Mouse (Mus musculus) telencephalon, adult 2 months (tissue): ENCODE data around the gene P2rx3.

ENCODE experiments used
- DNase-seq: peaks from one replicate; pipeline ENCODE4 v3.0.0-alpha.2; 2011; ENCODE audit warnings: low read depth, low spot score

P2rx3 gene

DNA sequence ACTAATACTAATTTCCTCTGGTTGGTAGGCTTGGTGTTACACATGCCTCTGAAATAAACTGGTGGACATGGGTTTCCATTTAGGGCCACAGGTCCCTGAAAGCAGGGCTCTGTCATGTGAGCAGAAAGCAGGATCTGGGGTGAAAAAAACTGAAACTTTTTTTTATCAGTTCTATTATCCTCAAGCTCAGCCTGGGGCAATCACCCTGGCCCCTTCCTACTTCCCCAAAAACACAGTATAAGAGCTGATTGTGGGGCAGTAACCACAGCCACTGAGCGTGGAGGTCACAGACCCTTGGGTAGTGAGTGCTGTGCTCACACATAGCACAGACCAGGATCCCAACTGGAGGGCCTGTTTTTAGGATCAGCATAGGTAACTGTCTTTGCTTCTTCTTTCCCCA, 49.3 kb downstream of the P2rx3 start, which contains the start of gene Prg3:
Gene Prg3 (plus strand): TSS at position 286 of the 400 bp plus-strand sequence.
- no peak for DNase-seq

GRCm38 (mm10) chr2:84980188-84980587, 57.1 kb downstream of the P2rx3 start, which contains the start of gene Prg2:
Gene Prg2, plus strand, starts transcription at chr2:84980461.
- no peak for DNase-seq

DNA sequence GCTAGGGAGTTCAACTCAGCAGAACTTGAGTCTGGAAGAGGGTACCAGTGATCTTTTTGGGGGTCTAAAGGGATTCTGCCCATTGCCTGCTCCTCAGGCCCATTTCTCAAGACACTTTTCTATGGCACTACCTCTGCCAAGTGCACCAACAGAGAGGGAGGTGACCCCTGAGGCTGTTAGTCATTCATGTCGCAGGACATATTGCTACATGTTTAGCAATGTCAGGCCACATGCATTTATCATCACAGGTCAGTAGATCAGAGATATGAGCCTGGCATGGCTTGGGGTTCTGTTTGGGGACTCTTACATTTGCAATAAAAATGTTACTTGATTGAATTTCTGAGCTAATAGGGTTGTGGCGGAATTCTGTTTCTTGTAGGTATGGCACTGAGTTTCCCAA, 61.7 kb downstream of the P2rx3 start:
- no peak for DNase-seq

- no peak for DNase-seq
Measured at GRCm38 (mm10) chr2:84967318-84967991, 69.8 kb downstream of the P2rx3 start.

DNA sequence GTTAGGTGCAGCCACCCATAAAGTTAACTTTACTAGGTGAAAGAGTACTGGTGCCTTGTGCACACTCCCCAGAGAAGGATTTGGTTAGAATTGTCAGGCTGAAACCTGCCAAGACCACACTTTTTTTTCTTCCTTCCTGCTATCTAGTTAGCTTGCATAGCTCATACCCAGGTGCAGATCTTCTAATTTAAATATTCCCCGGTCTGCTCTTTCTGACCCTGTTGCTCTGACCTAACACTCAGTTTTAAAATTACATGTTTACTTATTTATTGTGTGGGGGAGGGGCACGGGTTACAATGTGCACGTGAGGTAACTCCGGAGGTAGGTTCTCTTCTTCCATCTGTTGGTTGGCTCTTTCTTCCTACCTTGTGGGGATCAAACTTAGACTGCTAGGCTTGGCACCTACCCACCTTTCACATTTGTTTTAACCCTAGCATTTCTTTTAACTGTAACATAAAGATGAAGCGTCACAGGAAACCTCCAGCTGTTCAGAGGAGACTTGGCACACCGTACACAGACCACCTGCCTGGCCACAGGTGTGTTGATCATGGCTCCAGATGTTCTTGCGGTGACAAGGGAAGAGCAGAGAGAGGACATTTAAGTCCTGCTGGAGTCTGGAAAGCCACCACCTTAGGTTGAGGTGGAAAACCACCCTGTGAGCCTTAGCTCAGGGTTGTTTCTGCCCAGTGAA, 73.0 kb downstream of the P2rx3 start:
- DNase-seq = no peak

DNA sequence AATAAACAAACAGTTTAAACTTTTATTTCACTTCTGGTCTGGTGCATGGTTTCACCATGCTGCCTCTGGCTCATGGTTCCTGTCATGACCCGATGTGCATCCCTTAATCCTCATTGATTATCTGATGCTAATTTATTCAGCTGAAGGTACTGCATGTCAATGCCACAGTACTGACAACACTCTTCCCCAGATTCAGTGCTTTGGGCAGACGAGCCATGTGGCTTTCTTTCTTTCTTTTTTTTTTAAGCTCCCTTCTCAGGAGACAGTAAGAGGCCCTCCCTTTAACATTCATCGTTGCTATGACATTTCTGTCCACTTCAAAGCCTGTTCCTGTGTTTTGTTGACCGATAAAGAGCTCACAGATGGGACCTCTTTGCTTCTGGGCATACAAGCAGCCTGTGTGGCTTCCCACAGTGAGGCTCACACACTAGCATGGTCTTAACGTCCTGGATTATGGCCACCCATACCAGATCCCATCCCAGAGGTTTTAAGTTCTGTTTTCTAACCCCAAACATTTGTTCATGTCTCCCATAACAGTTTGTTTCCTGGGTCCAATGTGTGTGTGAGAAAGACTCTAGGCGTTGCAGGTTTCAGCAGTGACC, 74.3 kb downstream of the P2rx3 start:
- no peak for DNase-seq

GRCm38 (mm10) chr2:84961901-84962300, 75.4 kb downstream of the P2rx3 start:
- DNase-seq = no peak

GRCm38 (mm10) chr2:84961300-84961699, 76.0 kb downstream of the P2rx3 start:
- DNase-seq = no peak

- no peak for DNase-seq
Measured at GRCm38 (mm10) chr2:84958588-84959264, 78.5 kb downstream of the P2rx3 start.

DNA sequence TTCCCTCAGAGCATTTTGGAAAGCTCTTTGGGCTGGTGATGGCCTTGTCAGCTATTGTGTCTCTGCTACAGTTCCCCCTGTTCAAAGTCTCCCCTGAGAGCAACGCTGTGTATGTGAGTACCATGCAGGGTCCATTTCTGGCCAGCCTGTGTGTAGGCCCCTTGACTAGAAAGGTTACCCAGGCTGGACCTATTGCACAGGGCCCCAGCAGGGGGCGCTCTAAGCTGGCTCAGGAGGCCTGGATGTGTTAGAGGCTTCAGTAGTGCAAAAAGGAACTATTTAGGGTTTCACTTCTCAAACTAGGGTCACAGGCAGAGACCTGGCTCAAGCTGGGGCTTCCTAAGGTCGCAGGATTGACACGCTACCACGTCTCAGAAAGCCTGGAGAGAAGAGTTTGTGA, 81.0 kb downstream of the P2rx3 start:
- no peak for DNase-seq

DNA sequence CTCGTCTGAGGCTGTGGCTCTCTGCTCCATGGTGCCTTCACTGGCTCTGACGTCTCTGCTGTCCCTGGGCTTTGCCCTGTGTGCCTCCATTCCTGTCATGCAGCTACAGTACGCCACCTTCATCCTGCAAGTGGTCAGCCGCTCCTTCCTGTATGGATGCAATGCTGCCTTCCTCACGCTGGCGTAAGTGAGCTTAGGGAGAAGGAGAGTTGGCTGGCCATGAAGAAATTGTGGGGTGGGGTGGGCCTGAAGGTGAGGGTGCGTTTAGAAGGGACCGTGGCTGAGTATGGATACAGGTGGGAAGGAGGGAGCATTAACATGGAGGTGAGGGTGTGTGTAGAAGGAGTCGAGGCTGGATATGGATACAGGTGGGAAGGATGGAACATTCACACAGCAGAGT, 81.8 kb downstream of the P2rx3 start:
- no peak for DNase-seq

DNA sequence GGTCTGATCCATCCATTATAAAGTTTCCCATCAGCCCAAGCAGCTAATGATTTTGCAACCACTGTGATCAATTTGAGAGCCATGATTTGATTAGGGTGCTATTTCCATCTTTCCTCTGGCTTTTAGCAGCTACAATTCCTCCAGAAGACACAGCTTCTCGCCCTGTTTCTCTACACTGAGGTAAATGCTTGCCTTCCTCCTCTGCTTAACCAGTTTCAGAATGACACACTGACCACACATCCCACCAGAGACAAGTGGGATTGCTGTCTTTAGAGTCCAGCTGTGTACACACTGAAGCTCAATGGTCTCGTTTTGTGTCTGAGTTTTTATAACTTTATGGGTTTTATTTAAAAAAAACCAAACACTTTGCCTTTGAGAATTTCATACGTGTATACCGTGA, 84.6 kb downstream of the P2rx3 start:
- DNase-seq = no peak

GRCm38 (mm10) chr2:84952251-84952650, 85.0 kb downstream of the P2rx3 start:
- no peak for DNase-seq

GRCm38 (mm10) chr2:84951027-84951426, 86.2 kb downstream of the P2rx3 start:
- DNase-seq = no peak

DNA sequence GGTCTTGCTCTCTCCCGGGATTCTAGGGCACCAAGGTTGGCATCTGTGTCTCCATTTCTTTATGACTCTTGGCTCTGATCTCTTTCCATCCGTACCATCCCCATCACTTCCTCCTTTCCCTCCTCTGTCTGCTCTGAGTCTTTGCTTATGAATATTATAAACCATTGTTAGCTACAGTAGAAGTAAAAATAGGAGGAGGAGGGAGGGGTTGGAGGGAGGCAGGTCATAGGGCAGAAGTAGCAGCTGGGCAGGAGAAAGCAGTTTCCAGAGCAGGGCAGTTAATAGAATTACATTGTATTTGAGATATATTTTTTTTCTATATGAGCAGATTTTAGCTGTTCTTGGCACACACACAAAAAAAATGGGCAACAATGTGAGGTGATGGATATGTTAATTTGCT, 88.5 kb downstream of the P2rx3 start:
- no peak for DNase-seq
